Mouse (Mus musculus) midbrain, postnatal 0 days (tissue): Measurements from ENCODE around the gene Saa3. TPM values are rescaled to one million over a fixed set of nuclear protein-coding genes. Genes with fewer than 3 reads are reported as not detected.

Experiments used
- ATAC-seq: fragments of 200-750 bp; cut with Nextera tagmentation; 2 replicates; pipeline ENCODE4 v1.8.0; 2017; ENCODE audit warnings: moderate number of reproducible peaks, mild to moderate bottlenecking, moderate TSS enrichment, moderate library complexity; ENCODE audit not compliant: low FRiP score
- DNase-seq: peaks from one replicate; pipeline ENCODE4 v3.0.0-alpha.2; 2015; ENCODE audit warnings: low spot score
- H3K27ac ChIP-seq: fragments of 300-500 bp; sonication (generic); 2 replicates; pipeline ENCODE4 v1.5.1; 2014; ENCODE audit warnings: low read depth, mild to moderate bottlenecking, low read length, mixed read lengths
- H3K27me3 ChIP-seq: fragments of 300-500 bp; sonication (generic); 2 replicates; pipeline ENCODE4 v1.6.1; 2014; ENCODE audit warnings: low read length, control low read depth, mixed read lengths; ENCODE audit not compliant: insufficient read depth
- H3K36me3 ChIP-seq: fragments of 300-500 bp; sonication (generic); 2 replicates; pipeline ENCODE4 v1.6.1; 2014; ENCODE audit warnings: low read length, control low read depth, mixed read lengths; ENCODE audit not compliant: insufficient read depth
- H3K4me1 ChIP-seq: fragments of 300-500 bp; sonication (generic); 2 replicates; pipeline ENCODE4 v1.6.1; 2014; ENCODE audit warnings: mild to moderate bottlenecking, control low read depth, antibody characterized with exemption, low read length, mixed read lengths; ENCODE audit not compliant: insufficient read depth
- H3K4me2 ChIP-seq: fragments of 300-500 bp; sonication (generic); 2 replicates; pipeline ENCODE4 v1.6.1; 2014; ENCODE audit warnings: low read depth, mild to moderate bottlenecking, low read length, mixed read lengths; ENCODE audit not compliant: poor library complexity, severe bottlenecking
- H3K4me3 ChIP-seq: fragments of 300-500 bp; sonication (generic); 2 replicates; pipeline ENCODE4 v1.5.1; 2014; ENCODE audit warnings: low read depth, mild to moderate bottlenecking, low read length, moderate library complexity
- H3K9ac ChIP-seq: fragments of 300-500 bp; sonication (generic); replicated peaks from 2 replicates; pipeline ENCODE4 v1.6.1; 2014; ENCODE audit warnings: mild to moderate bottlenecking, low read length, moderate library complexity, mixed read lengths; ENCODE audit not compliant: poor library complexity, severe bottlenecking
- H3K9me3 ChIP-seq: fragments of 300-500 bp; sonication (generic); 2 replicates; pipeline ENCODE4 v1.6.1; 2016; ENCODE audit warnings: low read length, control low read depth
- CTCF ChIP-seq: IDR thresholded peaks from 2 replicates; pipeline ENCODE4 v1.5.1; 2016; ENCODE audit warnings: antibody characterized with exemption, mild to moderate bottlenecking
- WGBS: fragments of 180-500 bp; shearing (Covaris S2); extraction: QIAGEN DNeasy Blood & Tissue Kit; methylation state at CpG from one replicate; pipeline ENCODE4 v1.1.7; 2014; 5-methylcytosine and 5-hydroxymethylcytosine counted together
- polyA plus RNA-seq: library from polyadenylated mRNA; unstranded; fragments of >200 nt; fragmentation: Nextera tagmentation; extraction: Ambion mirVana; gene quantifications from 2 replicates; pipeline ENCODE4 v1.2.1, GENCODE M21; 2015
- total RNA-seq: library from RNA; depleted of rRNA; stranded (reverse); fragments of >200 nt; gene quantifications from 2 replicates; pipeline ENCODE4 v1.2.3, GENCODE M21; 2014

The Saa3 gene
- total and polyA plus RNA-seq, 2 experiments from 2014 or later, result 0.30 TPM; not detected in 1

DNA sequence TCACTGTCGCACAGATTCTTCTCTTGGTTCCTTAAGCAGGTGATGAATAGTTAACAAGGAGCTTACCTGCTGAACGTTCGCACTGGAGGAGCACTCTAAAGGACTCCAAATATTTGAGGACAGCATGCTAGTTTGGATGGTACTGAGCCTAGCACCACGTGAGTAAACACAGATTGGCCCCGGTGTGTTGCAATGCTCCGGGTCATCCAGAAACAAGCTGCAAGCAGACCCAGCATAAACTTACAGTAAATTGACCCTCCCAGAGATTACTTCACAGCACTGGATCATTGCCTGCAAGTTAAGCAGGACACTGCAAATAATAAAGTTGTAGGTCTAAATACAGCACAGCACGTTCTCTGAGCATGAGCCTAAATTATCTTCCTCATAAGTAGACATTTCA, 4.0 kb upstream of the Saa3 start:
- H3K27me3 ChIP-seq, result peaks cover 6% of the 10 kb centered on the region; the same call in 1 of the 2 replicates
- H3K9me3 ChIP-seq, result no peaks in the 10 kb centered on the region
- H3K9ac ChIP-seq, result no peak overlapping the region
- no peaks in the 10 kb centered on the region for H3K36me3 ChIP-seq
- WGBS, result 78% methylated on average over 7 of the region's 7 CpGs
- ATAC-seq (no peak), DNase-seq (no peak)
- H3K4me3 ChIP-seq, result no peak overlapping the region
- H3K27ac ChIP-seq, result no peak overlapping the region
- no peaks in the 10 kb centered on the region for H3K4me1 ChIP-seq
- TF ChIP-seq CTCF, result no peak
- no peak overlapping the region for H3K4me2 ChIP-seq

GRCm38 (mm10) chr7:46718591-46719270, 3.2 kb upstream of the Saa3 start:
- H3K27me3 ChIP-seq, result peaks cover 6% of the 10 kb centered on the region; the same call in 1 of the 2 replicates
- DNase-seq, result peak; percentile 82
- TF ChIP-seq CTCF, result no peak
- no peak overlapping the region for H3K4me3 ChIP-seq
- H3K9ac ChIP-seq, result no peak overlapping the region
- no peaks in the 10 kb centered on the region for H3K36me3 ChIP-seq
- H3K27ac ChIP-seq, result no peak overlapping the region
- H3K9me3 ChIP-seq, result no peaks in the 10 kb centered on the region
- ATAC-seq, result peak; percentile 65; the same call in 1 of the 2 replicates
- H3K4me1 ChIP-seq, result no peaks in the 10 kb centered on the region
- no peak overlapping the region for H3K4me2 ChIP-seq
- 82% methylated on average over 7 of the region's 7 CpGs for WGBS

DNA sequence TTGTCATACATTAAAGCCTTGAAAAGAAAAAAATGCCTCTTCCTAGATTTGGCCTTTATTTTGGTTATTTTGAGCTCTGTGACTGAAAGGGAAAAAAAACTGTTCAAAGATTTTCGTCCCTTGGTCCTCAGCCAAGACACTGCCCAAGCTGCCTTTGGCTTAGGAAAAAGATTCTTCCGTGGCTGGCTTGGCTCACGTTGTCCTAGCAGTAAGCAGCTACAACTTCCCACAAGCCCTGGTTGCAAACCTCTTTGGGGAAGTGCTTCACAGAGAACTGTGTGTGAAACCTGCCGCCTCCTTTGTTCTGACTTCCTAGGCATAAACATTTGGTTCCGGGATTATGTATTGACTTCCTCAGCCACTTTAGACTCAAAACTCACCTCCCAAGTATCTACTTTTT, 1.4 kb upstream of the Saa3 start:
- H3K27ac ChIP-seq, result no peak overlapping the region
- no peak overlapping the region for H3K4me2 ChIP-seq
- H3K9ac ChIP-seq, result no peak overlapping the region
- DNase-seq, result peak; percentile 20
- no peak overlapping the region for H3K4me3 ChIP-seq
- H3K4me1 ChIP-seq, result no peaks in the 10 kb centered on the region
- H3K36me3 ChIP-seq, result no peaks in the 10 kb centered on the region
- WGBS, result 58% methylated on average over 5 of the region's 5 CpGs
- H3K27me3 ChIP-seq, result peaks cover 6% of the 10 kb centered on the region; the same call in 1 of the 2 replicates
- TF ChIP-seq CTCF, result no peak
- no peak for ATAC-seq
- no peaks in the 10 kb centered on the region for H3K9me3 ChIP-seq

DNA sequence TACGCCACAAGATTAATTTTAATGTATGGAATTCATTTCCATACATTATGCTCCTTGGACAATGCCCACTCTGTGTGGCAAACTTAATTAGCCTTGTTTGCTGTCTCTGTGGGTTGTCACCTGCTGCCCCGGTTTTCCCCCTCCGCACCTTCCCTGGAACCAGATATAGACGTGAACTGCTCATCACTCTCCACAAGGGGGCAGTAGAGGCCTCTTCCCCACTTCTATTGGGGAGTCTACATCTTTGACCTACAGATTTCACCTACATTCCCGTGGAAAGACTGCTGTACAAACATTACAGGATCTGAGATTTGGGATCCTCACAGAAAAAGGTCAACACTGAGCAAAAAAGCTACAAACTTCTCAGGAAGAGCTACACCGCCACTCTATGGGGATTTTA, 982 bp downstream of the Saa3 start:
- no peak overlapping the region for H3K4me3 ChIP-seq
- ATAC-seq (no peak), DNase-seq (peak; percentile 57)
- H3K4me2 ChIP-seq, result no peak overlapping the region
- H3K27ac ChIP-seq, result no peak overlapping the region
- no peaks in the 10 kb centered on the region for H3K36me3 ChIP-seq
- TF ChIP-seq CTCF, result peak; percentile 79
- no peak overlapping the region for H3K9ac ChIP-seq
- H3K27me3 ChIP-seq, result no peaks in the 10 kb centered on the region; the same call in 1 of the 2 replicates
- WGBS, result 30% methylated on average over 6 of the region's 6 CpGs
- no peaks in the 10 kb centered on the region; the same call in 1 of the 2 replicates for H3K4me1 ChIP-seq
- no peaks in the 10 kb centered on the region for H3K9me3 ChIP-seq

GRCm38 (mm10) chr7:46712250-46712649, 3.2 kb downstream of the Saa3 start:
- Histone ChIP-seq H3K9ac (no peak overlapping the region), H3K36me3 (no peaks in the 10 kb centered on the region), H3K27me3 (no peaks in the 10 kb centered on the region), H3K4me3 (no peak overlapping the region), H3K27ac (no peak overlapping the region), H3K4me1 (no peaks in the 10 kb centered on the region; the same call in 1 of the 2 replicates), H3K9me3 (no peaks in the 10 kb centered on the region), H3K4me2 (no peak overlapping the region)
- no peak for DNase-seq
- ATAC-seq, result no peak
- TF ChIP-seq CTCF, result no peak
- WGBS, result 77% methylated on average over 6 of the region's 6 CpGs

GRCm38 (mm10) chr7:46710390-46710844, 5.1 kb downstream of the Saa3 start, which contains the start of gene Saal1:
Gene Saal1 (minus strand): TSS chr7:46710680.
- Histone ChIP-seq H3K27me3 (no peaks in the 10 kb centered on the region), H3K4me2 (peak within 1 kb of the TSS; percentile 50), H3K4me3 (peak within 1 kb of the TSS; percentile 80), H3K27ac (peak within 1 kb of the TSS; percentile 87), H3K9me3 (no peaks in the 10 kb centered on the region), H3K9ac (peak within 1 kb of the TSS; percentile 84), H3K4me1 (no peaks in the 10 kb centered on the region; the same call in 1 of the 2 replicates), H3K36me3 (no peaks in the 10 kb centered on the region; the same call in none of the 2 replicates)
- WGBS, result under 1% methylated on average over 38 of the region's 38 CpGs
- peak; percentile 95 for DNase-seq
- peak; percentile 96 for ATAC-seq
- peak; percentile 96 for TF ChIP-seq CTCF
